Mouse (Mus musculus) bone marrow macrophage, adult 2 months (primary cell): ENCODE measurements around the gene Atad5.

Experiments used
- CTCF ChIP-seq: IDR thresholded peaks from 2 replicates; pipeline ENCODE4 v1.5.1; 2012; ENCODE audit warnings: low read depth, mild to moderate bottlenecking, low read length, moderate library complexity
- POLR2A ChIP-seq: IDR thresholded peaks from 2 replicates; pipeline ENCODE4 v1.6.1; 2012; ENCODE audit warnings: mild to moderate bottlenecking, low read depth, low read length, borderline replicate concordance

- TF ChIP-seq CTCF = peak; percentile 92
- no peak for TF ChIP-seq POLR2A
Measured at GRCm38 (mm10) chr11:80086844-80087243, 2.4 kb upstream of the Atad5 start.
